Mouse (Mus musculus) testis, adult 2 months (tissue): Measurements from ENCODE around the gene Rce1.

ENCODE experiments used
- CTCF ChIP-seq: fragments of 200-500 bp; IDR thresholded peaks from 2 replicates; pipeline ENCODE4 v1.5.1; 2012; ENCODE audit warnings: low read depth, mild to moderate bottlenecking, inconsistent platforms, low read length, moderate library complexity; ENCODE audit not compliant: control insufficient read depth, insufficient read depth, insufficient replicate concordance
- POLR2A ChIP-seq: fragments of 200-500 bp; IDR thresholded peaks from 2 replicates; pipeline ENCODE4 v1.6.1; 2012; ENCODE audit warnings: low read depth, mild to moderate bottlenecking, inconsistent platforms, low read length, moderate library complexity; ENCODE audit not compliant: control insufficient read depth

DNA sequence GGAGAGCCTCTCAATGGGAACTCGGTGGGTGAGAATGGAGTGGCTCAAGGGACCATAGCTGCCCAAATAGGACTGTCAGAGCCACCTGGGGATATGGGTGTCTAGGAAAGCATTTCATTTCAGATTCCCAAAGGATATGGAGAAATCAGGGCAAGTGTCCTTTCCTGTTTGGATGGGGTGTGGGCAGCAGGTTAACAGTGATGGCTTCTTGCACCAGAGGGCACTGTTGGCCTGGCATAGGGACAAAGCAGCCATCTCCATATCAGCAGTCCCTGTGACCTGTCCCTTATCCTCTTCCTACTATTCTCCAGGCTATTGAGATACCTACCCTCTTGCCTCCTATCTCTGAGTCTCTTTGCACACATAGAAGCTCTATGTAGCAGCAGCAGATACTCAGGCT, 36.4 kb downstream of the Rce1 start:
- TF ChIP-seq CTCF, result peak; percentile 30; the same call in 1 of the 2 replicates
- no peak for TF ChIP-seq POLR2A
